Mouse (Mus musculus) heart, adult 2 months (tissue): ENCODE results near the gene Notch1.

ENCODE experiments used
- CTCF ChIP-seq: fragments of 200-600 bp; IDR thresholded peaks from 2 replicates; pipeline ENCODE4 v1.8.1; 2022; ENCODE audit warnings: antibody characterized with exemption, mild to moderate bottlenecking, moderate library complexity
- EP300 ChIP-seq: fragments of 200-500 bp; IDR thresholded peaks from 2 replicates; pipeline ENCODE4 v1.6.1; 2011; ENCODE audit warnings: low read depth, low read length, control low read depth; ENCODE audit not compliant: insufficient read depth
- POLR2A ChIP-seq: fragments of 200-500 bp; IDR thresholded peaks from 2 replicates; pipeline ENCODE4 v1.6.1; 2011; ENCODE audit warnings: mild to moderate bottlenecking, low read depth, low read length, control low read depth; ENCODE audit not compliant: insufficient read depth

- TF ChIP-seq CTCF (0 out of 2 replicates have a peak, but pooled peaks have one; percentile 99), EP300 (peak; percentile 95), POLR2A (no peak)
Measured at GRCm38 (mm10) chr2:26561351-26562016, 45.0 kb upstream of the Notch1 start.
